Mouse (Mus musculus): ENCODE results near the gene Arhgef10l. TPM values are rescaled to one million over a fixed set of nuclear protein-coding genes. Genes with fewer than 3 reads are reported as not detected.

The Arhgef10l gene
- total and polyA plus RNA-seq, 3 experiments = 10.2 to 26.0 TPM; not detected in 1

DNA sequence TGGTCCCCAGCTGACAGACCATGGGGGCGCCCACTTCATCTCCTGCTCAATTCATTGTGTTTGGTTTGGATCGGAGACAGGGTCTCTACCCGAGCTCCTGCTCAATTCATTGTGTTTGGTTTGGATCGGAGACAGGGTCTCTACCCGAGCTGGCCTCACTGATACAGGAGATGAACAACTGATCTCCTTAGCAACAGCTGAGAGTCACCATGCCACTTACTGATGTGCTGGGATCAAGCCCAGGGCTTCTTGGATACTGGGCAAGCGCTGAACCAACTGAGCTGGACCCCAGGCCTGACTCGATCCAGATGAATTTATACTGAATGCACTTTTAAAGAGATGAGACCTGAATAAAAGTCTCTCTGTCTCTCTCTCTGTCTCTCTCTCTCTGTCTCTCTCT lies 59.6 kb downstream of the Arhgef10l start:
- H3K36me3 ChIP-seq (ENCODE audit: control insufficient read depth in 1 of 2, insufficient read depth in 2 of 2, low read length in 2 of 2) = no peaks in the 10 kb centered on the region
- H3K4me1 ChIP-seq (ENCODE audit: control insufficient read depth in 1 of 2, insufficient read depth in 2 of 2, low read length in 2 of 2) = no peaks in the 10 kb centered on the region
- no peak overlapping the region for H3K4me3 ChIP-seq (ENCODE audit: control insufficient read depth in 1 of 2, insufficient read depth in 1 of 2, low read depth in 2 of 2, low read length in 2 of 2)
- H3K9me3 ChIP-seq (replicated peaks; ENCODE audit: insufficient read depth, low read length) = no peaks in the 10 kb centered on the region
- H3K27me3 ChIP-seq (ENCODE audit: control insufficient read depth in 1 of 2, insufficient read depth in 2 of 2, low read length in 2 of 2) = no peaks in the 10 kb centered on the region
- no peak for DNase-seq (ENCODE audit: low read depth, low spot score)
- TF ChIP-seq NELFE (IDR thresholded peaks at IDR 0.05; ENCODE audit: low read depth, low read length) = no peak
- TF ChIP-seq SIN3A (IDR thresholded peaks at IDR 0.05; ENCODE audit: low read length) = no peak
- TF ChIP-seq ZKSCAN1 (IDR thresholded peaks at IDR 0.05; ENCODE audit: low read depth, low read length) = no peak
- no peak for TF ChIP-seq USF1 (IDR thresholded peaks at IDR 0.05; ENCODE audit: low read depth, low read length)
- no peak for TF ChIP-seq MXI1 (IDR thresholded peaks at IDR 0.05; ENCODE audit: low read depth, low read length)
- no peak overlapping the region for H3K27ac ChIP-seq (ENCODE audit: control insufficient read depth, low read depth, low read length)
- no peak overlapping the region for H3K9ac ChIP-seq (ENCODE audit: control insufficient read depth, low read depth, low read length, poor library complexity, severe bottlenecking)
- H3K79me2 ChIP-seq (ENCODE audit: control insufficient read depth, insufficient read depth, low read length, poor library complexity) = no peaks in the 10 kb centered on the region

DNA sequence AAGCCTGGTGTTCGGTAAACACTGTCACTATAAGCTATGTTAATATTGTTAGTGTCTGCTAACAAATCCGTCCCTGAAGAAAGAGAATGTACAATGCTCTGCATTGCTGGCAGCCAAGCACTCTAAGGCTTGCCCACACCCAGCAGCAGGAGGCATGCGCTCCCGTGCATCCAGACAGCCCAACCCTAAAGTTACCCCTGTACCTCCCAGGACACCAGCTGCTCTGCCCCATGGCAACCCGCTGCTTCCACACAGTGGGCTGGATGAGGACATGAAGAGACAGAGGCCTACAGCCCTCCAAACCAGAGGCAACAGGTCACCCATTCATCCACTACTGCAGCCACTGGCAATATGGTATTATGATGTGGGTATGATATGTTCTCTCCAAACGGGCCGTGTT lies 60.0 kb downstream of the Arhgef10l start:
- Histone ChIP-seq H3K9ac (ENCODE audit: control insufficient read depth, low read depth, low read length, poor library complexity, severe bottlenecking) (no peak overlapping the region), H3K27me3 (ENCODE audit: control insufficient read depth in 1 of 2, insufficient read depth in 2 of 2, low read length in 2 of 2) (no peaks in the 10 kb centered on the region), H3K79me2 (ENCODE audit: control insufficient read depth, insufficient read depth, low read length, poor library complexity) (no peaks in the 10 kb centered on the region), H3K36me3 (ENCODE audit: control insufficient read depth in 1 of 2, insufficient read depth in 2 of 2, low read length in 2 of 2) (no peaks in the 10 kb centered on the region), H3K4me1 (ENCODE audit: control insufficient read depth in 1 of 2, insufficient read depth in 2 of 2, low read length in 2 of 2) (no peaks in the 10 kb centered on the region), H3K27ac (ENCODE audit: control insufficient read depth, low read depth, low read length) (no peak overlapping the region), H3K9me3 (replicated peaks; ENCODE audit: insufficient read depth, low read length) (no peaks in the 10 kb centered on the region), H3K4me3 (ENCODE audit: control insufficient read depth in 1 of 2, insufficient read depth in 1 of 2, low read depth in 2 of 2, low read length in 2 of 2) (no peak overlapping the region)
- no peak for DNase-seq (ENCODE audit: low read depth, low spot score)
- TF ChIP-seq RAD21 (IDR thresholded peaks at IDR 0.05; ENCODE audit: low read depth, low read length) (no peak), ZMIZ1 (IDR thresholded peaks at IDR 0.05; ENCODE audit: low read depth, low read length) (no peak), CTCF (IDR thresholded peaks at IDR 0.05 in 2 of 3, conservative IDR thresholded peaks at IDR 0.05 in 1 of 3; ENCODE audit: control insufficient read depth in 1 of 3, insufficient read depth in 1 of 3, low read depth in 2 of 3, low read length in 3 of 3, poor library complexity in 1 of 3, severe bottlenecking in 1 of 3) (no peak), HCFC1 (IDR thresholded peaks at IDR 0.05; ENCODE audit: low read depth, low read length) (no peak), POLR2A (IDR thresholded peaks at IDR 0.05; ENCODE audit: control insufficient read depth in 1 of 2, insufficient read depth in 1 of 2, low read depth in 1 of 2, low read length in 2 of 2, poor library complexity in 1 of 2) (no peak), POLR2AphosphoS5 (IDR thresholded peaks at IDR 0.05; ENCODE audit: borderline replicate concordance, low read depth, low read length) (no peak)

DNA sequence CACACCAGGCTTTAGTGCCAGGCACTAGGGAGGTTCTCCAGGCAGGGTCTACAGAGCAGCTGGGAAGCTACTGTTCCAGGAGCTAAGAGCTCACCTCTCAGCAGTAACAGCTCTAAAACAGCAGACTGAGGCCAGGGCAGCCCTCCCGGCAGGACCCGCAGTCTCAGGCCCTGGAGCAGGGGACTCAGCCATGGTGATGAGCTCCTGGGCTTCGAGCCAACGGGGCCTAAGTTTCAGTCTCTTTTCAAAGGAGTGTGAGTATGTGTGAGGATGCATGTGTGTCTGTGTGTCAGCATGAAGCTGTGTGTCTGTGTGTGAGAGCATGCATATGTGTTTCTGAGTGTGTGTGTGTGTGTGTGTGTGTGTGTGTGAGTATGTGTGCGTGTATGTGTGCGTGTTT lies 60.6 kb downstream of the Arhgef10l start:
- no peaks in the 10 kb centered on the region for H3K79me2 ChIP-seq (ENCODE audit: control insufficient read depth, insufficient read depth, low read length, poor library complexity)
- H3K9ac ChIP-seq (ENCODE audit: control insufficient read depth, low read depth, low read length, poor library complexity, severe bottlenecking) = no peak overlapping the region
- TF ChIP-seq ZNF384 (IDR thresholded peaks at IDR 0.05; ENCODE audit: low read depth, low read length) (no peak), SIN3A (IDR thresholded peaks at IDR 0.05; ENCODE audit: low read length) (no peak), MYC (IDR thresholded peaks at IDR 0.05; ENCODE audit: low read depth, low read length) (no peak), NRF1 (IDR thresholded peaks at IDR 0.05; ENCODE audit: insufficient read depth, low read depth, low read length, poor library complexity, severe bottlenecking) (no peak), MYB (IDR thresholded peaks at IDR 0.05; ENCODE audit: low read depth, low read length) (no peak), ZC3H11A (IDR thresholded peaks at IDR 0.05; ENCODE audit: low read depth, low read length) (no peak), MAFK (IDR thresholded peaks at IDR 0.05; ENCODE audit: borderline replicate concordance, low read depth, low read length) (no peak), ZKSCAN1 (IDR thresholded peaks at IDR 0.05; ENCODE audit: low read depth, low read length) (no peak), JUND (IDR thresholded peaks at IDR 0.05; ENCODE audit: low read depth, low read length) (no peak), NELFE (IDR thresholded peaks at IDR 0.05; ENCODE audit: low read depth, low read length) (no peak)
- H3K36me3 ChIP-seq (ENCODE audit: control insufficient read depth in 1 of 2, insufficient read depth in 2 of 2, low read length in 2 of 2) = no peaks in the 10 kb centered on the region
- H3K4me1 ChIP-seq (ENCODE audit: control insufficient read depth in 1 of 2, insufficient read depth in 2 of 2, low read length in 2 of 2) = no peaks in the 10 kb centered on the region
- no peaks in the 10 kb centered on the region for H3K27me3 ChIP-seq (ENCODE audit: control insufficient read depth in 1 of 2, insufficient read depth in 2 of 2, low read length in 2 of 2)
- H3K4me3 ChIP-seq (ENCODE audit: control insufficient read depth in 1 of 2, insufficient read depth in 1 of 2, low read depth in 2 of 2, low read length in 2 of 2) = no peak overlapping the region
- no peak for DNase-seq (ENCODE audit: low read depth, low spot score)
- H3K27ac ChIP-seq (ENCODE audit: control insufficient read depth, low read depth, low read length) = no peak overlapping the region
- H3K9me3 ChIP-seq (replicated peaks; ENCODE audit: insufficient read depth, low read length) = no peaks in the 10 kb centered on the region
